Mouse (Mus musculus) lung, adult 18-20 months (tissue): Measurements from ENCODE around the gene Iars2.
"Not testable (repeated sequence)": the region's sequence is repeated elsewhere in the genome, so short reads cannot be mapped to it uniquely, and the experiment has no call there.

Source experiments
- DNase-seq, 2 experiments: peaks; one replicate each; pipeline ENCODE4 v3.0.0; 2022; ENCODE audit warnings: mixed read lengths in 2 of 2

Iars2 gene

DNA sequence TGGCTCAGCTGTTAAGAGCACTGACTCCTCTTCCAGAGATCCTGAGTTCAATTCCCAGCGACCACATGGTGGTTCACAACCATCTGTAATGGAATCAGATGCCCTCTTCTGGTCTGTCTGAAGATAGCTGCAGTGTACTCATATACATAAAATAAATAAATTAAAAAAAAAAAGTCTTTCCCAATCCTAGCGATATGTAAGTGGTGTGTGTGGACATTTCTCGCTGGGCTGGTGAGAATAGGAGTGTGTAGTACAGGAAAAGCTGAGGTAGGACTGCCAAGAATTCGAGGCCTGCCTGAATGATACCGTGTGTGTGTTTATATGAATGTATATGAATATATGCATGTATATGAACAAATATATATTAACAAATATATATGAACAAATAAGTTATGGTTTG is 2.2 kb upstream of the Iars2 start:
- DNase-seq: no peak

DNA sequence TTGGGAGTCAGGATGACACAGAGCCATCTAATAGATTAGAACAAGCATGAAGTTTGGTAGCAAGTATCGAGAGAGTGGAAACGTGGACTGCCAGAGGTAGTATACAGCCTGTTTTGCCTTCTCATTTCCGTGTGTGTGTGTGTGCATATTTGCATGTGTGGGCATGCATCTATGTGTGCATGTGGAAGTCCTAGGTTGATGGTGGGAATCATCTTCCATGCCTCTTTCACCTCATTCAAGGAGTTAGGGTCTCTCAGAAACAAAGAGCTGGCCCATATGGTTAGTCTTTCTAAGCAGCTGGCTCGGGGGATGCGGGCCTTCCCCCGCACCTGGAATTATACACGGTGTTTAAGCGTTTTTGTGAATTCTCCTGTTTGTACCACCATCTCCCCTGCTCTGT is 655 bp upstream of the Iars2 start:
- DNase-seq: no peak

DNA sequence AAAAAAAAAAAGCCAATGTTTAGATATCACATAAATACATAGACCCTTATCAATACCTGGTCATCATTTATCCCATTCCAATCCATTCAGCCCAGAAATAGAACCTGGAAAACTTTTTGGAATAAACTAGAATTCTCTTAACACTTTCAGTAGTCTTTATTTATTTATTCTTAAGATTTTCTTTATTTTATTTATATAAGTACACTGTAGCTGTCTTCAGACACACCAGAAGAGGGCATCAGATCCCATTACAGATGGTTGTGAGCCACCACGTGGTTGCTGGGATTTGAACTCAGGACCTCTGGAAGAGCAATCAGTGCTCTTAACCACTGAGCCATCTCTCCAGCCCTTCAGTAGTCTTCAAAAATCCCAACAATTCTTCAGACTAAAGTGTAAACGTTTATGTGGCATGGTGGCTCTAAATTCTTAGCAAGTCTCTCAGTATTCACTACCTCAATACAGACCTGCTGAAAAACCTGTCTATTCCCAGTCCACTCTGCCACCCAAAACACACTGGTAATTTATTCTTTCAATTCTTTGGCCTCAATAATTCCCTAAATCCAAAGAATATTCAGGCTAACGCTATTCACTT is 1.3 kb downstream of the Iars2 start:
- DNase-seq: not testable (repeated sequence)

DNA sequence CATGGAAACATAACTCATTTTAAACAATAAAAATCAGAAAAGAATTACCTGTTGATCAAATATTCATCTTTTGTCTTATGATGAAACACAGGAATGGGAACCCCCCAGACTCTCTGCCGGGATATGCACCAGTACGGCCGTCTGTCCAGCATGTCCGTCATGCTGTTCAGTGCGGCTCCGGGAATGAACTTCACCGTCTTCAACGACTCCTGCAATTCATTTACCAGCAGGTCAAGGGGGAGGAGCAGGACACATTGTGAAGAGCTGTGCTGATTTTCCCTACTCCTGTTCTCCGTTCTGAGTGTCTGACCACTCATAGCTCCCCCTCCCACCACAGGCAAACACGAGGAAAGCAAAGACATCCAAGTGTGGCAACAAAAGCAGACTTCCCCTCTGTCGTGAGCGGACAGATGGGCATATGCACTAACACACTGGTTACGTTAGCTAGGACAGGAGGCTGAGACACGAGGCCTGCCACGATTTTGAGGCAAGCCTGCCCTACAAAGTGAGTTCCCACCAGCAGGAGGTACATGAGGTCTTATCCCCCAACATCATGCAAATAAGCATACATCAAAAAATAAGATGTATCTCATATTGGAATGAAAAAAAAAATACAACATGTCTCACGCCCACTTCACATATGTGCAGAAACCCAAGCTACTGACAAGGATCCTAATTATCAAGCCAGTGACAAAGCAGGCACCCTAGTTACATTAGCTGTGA is 13.2 kb downstream of the Iars2 start:
- DNase-seq: no peak

DNA sequence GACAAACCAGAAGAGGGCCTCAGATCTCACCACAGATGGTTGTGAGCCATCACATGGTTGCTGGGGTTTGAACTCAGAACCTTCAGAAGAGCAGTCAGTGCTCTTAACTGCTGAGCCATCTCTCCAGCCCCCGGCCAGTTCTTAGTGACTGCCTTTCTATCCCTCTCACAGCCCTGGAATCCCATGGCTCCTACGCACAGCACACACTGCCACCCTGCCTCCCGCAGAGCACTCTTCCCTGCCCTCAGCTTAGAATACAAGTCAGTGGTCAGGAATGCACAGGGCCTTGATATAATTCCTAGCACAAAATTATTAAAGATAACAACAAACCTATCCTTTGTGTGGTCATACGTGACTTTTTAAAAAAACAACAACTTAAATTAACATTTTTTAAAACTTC is 14.7 kb downstream of the Iars2 start:
- no peak for DNase-seq

DNA sequence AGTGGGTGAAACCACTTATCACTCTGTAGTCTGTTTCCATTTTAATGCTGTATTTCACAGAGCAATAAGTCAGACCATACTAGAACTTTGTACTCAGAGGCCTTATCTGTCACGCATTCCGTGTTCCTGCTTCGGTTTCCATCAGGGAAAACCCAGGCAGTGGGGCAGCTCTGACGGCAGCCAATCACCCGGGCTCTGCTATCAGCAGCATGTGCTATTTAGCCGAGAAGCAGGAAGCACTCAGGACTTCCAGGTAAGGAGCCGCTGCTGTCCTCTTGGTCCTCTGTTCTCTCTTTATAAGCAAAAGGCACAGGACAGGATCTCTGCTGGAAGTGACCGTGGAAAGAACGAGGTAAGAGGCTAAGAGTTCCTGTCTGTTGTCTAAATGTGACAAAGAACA is 17.2 kb downstream of the Iars2 start:
- DNase-seq: no peak

DNA sequence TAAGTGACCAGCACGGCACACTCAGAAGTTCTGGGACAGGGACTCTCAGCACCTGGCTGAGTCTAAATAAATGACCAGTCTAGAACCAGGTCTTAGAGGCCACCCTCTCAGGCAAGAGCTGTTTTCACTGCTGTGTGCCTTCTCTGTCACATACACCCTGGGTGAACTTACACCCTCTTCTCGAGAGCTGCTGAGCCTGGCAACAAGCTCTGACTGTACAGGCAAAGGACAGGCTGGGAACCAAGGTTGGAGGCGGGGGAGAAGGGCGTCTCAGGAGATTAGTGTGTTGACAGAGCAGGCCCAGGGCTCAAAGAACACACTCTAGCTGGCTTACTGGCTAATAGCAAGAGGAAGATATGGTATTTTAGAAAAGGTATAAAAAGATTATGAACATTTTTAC is 20.3 kb downstream of the Iars2 start:
- peak; percentile 22 to 48 for DNase-seq

DNA sequence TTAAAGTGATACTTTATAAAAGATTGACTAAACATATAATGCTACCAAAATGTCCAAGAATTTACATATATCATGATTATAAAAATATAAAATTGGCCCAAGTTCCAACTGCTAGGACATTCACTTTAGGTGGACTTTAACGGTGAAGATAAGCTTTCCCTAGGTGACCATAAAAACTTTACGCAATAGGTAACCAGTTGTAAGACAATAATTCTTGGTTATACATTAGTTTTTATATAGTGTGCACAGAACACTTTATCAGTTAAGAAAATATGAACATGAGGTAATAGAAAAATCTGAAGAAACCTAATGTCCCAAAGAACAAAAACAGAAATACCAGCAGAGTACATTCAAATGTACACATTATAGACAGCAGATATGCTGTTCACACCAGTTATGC is 20.9 kb downstream of the Iars2 start:
- no peak for DNase-seq

DNA sequence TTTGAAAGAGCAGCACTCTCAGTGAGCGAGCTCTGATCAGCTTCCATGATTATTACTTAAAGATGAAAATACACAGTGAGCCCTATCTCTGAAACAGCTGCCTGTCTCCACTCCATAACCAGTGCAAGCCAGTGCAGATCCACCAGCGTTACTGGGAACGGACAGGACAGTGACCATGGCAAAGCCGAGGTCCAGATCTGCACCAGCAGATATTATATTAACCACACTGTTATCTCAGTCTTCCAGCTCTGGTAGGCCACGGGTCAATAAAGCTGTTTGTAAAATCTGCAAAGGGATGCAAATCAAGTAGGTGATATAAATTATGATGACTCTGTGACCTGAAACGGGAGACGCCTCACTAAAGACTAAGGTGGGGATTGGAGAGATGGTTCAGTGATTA is 21.6 kb downstream of the Iars2 start:
- DNase-seq: no peak

- no peak for DNase-seq
Measured at GRCm38 (mm10) chr1:185306836-185307235, 22.4 kb downstream of the Iars2 start.

GRCm38 (mm10) chr1:185302816-185303215 is 26.4 kb downstream of the Iars2 start:
- DNase-seq: no peak

DNA sequence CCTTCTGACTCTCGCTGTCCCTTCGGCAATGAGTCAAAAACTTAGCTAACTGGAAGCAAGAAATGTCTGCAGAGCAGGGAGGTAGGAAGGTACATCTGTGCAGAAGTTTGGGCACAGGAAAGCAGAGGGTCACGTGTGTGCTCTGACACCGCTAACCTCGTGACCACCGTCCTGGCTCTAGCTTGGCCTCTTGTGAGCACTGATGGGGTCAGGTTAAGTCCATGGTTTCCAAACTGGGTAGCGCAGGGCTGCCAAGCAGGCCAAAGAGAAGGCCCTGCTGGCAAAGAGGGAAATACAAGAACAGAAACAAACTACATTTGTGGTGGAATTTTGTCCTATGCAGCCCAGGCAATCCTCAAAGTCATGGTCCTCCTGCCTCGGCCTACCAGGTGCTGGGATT is 30.7 kb downstream of the Iars2 start:
- DNase-seq: no peak

GRCm38 (mm10) chr1:185296850-185297249 is 32.3 kb downstream of the Iars2 start:
- DNase-seq: no peak

- no peak for DNase-seq
Measured at GRCm38 (mm10) chr1:185292646-185293360, 36.4 kb downstream of the Iars2 start.

DNA sequence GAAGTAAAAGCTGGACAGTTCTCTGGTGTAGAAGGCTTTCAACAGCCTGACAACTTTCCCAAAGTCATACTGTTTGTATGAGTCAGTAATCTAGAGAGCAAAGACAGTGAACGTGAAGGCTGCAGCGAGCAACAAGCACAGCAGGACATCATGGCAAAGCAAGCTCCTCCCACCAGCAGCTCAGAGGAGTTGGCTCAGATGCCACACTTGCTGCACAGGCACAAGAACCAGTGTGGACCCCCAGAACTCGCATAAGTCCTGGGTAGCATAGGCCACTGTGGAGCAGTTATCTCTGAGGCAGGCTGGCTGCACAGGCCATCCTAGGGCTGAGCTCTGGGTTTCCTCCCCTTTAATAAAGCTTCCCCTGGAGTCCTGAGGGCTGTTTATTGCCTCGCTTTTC is 37.9 kb downstream of the Iars2 start:
- no peak for DNase-seq

- DNase-seq: no peak
Measured at GRCm38 (mm10) chr1:185289231-185289630, 40.0 kb downstream of the Iars2 start.

GRCm38 (mm10) chr1:185287066-185287465 is 42.1 kb downstream of the Iars2 start:
- no peak for DNase-seq

DNA sequence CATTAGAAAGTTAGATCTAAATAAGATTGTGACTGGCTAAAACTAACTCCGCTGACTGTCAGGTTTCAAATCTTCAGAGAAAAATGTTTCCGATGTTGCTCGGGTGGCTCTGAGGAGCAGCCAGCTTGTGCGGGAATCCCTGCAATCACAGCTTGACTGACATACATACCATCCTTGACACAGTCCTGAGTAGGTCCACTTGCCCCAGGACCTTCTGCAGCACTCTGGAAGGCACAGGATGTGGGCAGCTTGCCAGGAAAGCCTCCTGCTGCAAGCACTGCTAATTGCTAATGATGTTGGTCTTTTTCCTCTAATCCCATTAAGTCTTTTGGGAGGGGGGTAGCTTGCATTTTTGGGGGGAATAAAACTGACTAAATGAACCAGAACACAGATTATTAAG is 44.0 kb downstream of the Iars2 start:
- DNase-seq: peak; percentile 19 to 46

- peak; percentile 31 to 42 for DNase-seq
Measured at GRCm38 (mm10) chr1:185284740-185285139, 44.5 kb downstream of the Iars2 start.

GRCm38 (mm10) chr1:185283247-185283646 is 45.9 kb downstream of the Iars2 start:
- no peak for DNase-seq

DNA sequence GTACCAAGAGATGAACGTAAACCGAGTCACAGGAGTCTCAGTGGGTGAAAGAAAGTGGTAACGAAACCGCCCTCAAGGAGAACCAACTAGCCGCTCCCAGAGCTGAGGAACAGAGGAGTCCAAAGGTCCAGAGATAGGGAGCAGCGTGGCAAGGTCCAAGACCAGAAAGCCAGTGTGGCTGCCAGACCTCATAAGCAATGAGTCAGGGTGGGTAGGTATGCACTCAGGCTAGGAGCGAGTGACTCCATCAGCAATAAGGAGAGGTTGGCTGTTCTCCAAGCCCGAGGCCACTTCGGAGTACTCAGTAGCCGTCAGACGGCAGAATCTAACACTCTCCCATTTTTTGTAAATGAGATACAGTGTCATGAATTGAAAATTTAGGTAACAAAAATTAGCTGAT is 46.4 kb downstream of the Iars2 start:
- DNase-seq: peak; percentile 32 to 52

- no peak for DNase-seq
Measured at GRCm38 (mm10) chr1:185280616-185281015, 48.6 kb downstream of the Iars2 start.

- no peak for DNase-seq
Measured at GRCm38 (mm10) chr1:185279288-185279687, 49.9 kb downstream of the Iars2 start.

DNA sequence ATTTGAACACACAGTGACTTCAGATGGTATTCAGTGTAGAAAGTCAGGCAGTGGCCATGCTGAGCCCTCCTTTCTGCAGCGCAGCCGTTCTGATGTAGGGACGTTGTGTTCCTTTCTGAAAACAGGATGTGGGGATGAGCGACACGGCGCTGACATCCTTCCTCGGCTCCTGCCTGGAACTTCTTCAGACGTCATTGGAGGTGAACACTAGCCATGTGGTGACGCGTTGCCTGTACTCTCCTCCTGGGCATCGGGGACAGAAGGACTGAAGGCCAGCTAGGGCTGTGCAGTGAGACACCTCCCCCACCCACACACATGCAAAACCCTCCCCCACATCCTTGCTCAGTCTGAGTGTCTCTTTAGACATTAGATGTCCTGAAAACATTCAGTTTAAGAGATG is 52.2 kb downstream of the Iars2 start:
- peak; percentile 20 to 69 for DNase-seq
